Mouse (Mus musculus) cortical plate, adult 2 months (tissue): ENCODE measurements at regions not wholly inside any gene's neighbourhood (a gene's known extent, or its start where the extent isn't known, plus 50 kb on each side); places are given as distances from the start of the nearest gene placed in this dataset.

Source experiments
- CTCF ChIP-seq: fragments of 200-500 bp; IDR thresholded peaks from 2 replicates; pipeline ENCODE4 v1.5.1; 2011; ENCODE audit warnings: mild to moderate bottlenecking, control low read depth, low read length; ENCODE audit not compliant: insufficient read depth; ENCODE audit errors: extremely low read depth
- POLR2A ChIP-seq: fragments of 200-500 bp; IDR thresholded peaks from 2 replicates; pipeline ENCODE4 v1.6.1; 2011; ENCODE audit warnings: mild to moderate bottlenecking, low read length, control low read depth; ENCODE audit not compliant: insufficient read depth; ENCODE audit errors: extremely low read depth

DNA sequence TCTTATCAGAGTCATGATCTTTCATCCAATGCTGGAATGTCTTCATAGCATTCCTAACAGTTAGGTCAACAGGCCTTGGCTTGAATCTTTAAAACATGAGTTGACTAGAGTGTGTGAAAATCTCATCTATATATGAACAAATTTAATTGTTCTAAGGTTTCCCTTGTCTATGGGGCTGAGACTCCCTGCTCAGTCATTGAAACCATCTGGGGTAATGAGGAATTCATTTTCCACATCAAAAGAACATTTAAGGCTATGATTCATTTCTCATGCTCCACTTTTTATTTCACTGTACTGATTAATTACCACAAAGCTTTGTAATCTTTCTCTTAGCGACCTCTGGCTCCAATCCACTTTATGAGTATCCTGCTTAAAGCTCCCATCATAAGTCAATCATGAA lies 94.7 kb upstream of the Sash1 start:
- TF ChIP-seq POLR2A (no peak), CTCF (no peak)
